Mouse (Mus musculus): ENCODE results near the gene Skint2. TPM values are rescaled to one million over a fixed set of nuclear protein-coding genes. Genes with fewer than 3 reads are reported as not detected.

The Skint2 gene
- not detected for total RNA-seq (2021)
- long read RNA-seq, experiment 1: 0 reads
- long read RNA-seq, experiment 2: 0 reads

- H3K4me3 ChIP-seq: no peak within 1 kb of the TSS
- no peak for DNase-seq
- H3K27ac ChIP-seq: no peak within 1 kb of the TSS
- no peak for TF ChIP-seq CTCF (IDR thresholded peaks at IDR 0.05)
- intact Hi-C loops (cut with DNase I): no loop called here
These were observed at the start of gene Skint2 for GRCm38 (mm10) chr4:112556894-112557293. TSS of gene Skint2 (plus strand) at chr4:112557194.

Other genes starting within 250 kb of the Skint2 start
- not detected for gene Skint9, start 123.2 kb upstream of the Skint2 start, total RNA-seq (2021)
- gene Skint10, start 217.7 kb downstream of the Skint2 start, total RNA-seq (2021): not detected

Data from gastrocnemius, adult 2 months (tissue).